Mouse (Mus musculus): Measurements from ENCODE around the gene Ppm1l. TPM values are rescaled to one million over a fixed set of nuclear protein-coding genes. Genes with fewer than 3 reads are reported as not detected.
"Not testable (repeated sequence)": the region's sequence is repeated elsewhere in the genome, so short reads cannot be mapped to it uniquely, and the experiment has no call there.

Ppm1l gene
- polyA plus RNA-seq, 1 experiment: 11.4 TPM

DNA sequence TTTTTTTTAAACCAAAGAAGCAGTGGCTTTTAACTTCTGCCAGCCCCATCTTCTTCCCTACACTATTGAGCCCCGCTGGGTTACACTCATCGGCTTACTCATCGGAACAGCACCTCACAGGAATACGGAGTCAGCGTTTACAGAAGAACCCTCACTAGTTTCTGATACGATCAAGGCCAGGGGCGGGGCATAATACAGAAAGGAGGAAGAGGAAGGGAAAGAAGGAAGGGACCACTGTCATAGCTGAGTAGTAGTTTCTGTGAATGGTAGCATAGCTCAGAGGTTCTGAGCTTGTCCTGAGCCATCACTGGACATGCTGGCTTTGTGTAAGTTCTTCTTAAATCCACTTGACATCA is 243.3 kb downstream of the Ppm1l start:
- H3K27ac ChIP-seq (ENCODE audit: insufficient read depth, low read length): no peak overlapping the region
- no peak overlapping the region for H3K4me3 ChIP-seq (ENCODE audit: insufficient read depth, low read length)
- peaks cover 7% of the 10 kb centered on the region; the same call in 1 of the 2 replicates for H3K4me1 ChIP-seq (ENCODE audit: control insufficient read depth, insufficient read depth, low read length)
- no peak for TF ChIP-seq POLR2A (IDR thresholded peaks at IDR 0.05; ENCODE audit: low read depth, low read length)
- TF ChIP-seq CTCF (IDR thresholded peaks at IDR 0.05; ENCODE audit: borderline replicate concordance, insufficient read depth, low read length): no peak

DNA sequence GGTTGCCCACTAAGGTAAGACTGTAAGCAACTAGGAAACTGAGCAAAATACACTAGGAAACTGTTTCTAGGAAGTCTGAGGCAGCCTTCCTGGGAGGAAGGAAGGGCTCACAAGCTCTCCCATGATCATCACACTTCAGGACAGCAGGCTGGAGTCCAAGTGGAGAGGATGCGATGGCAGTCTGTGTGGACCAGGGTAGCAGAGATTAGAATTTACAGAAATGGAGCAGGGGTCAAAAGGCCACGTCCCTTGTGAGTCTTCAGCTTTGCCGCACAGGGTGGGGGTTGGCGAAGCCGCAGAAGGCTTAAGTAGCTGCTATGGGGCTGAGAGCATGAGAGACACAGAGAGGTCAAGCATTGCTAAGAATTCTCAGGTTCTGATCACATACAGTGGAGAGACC is 245.0 kb downstream of the Ppm1l start:
- H3K4me3 ChIP-seq (ENCODE audit: insufficient read depth, low read length): no peak overlapping the region
- H3K27ac ChIP-seq (ENCODE audit: insufficient read depth, low read length): no peak overlapping the region
- peaks cover 7% of the 10 kb centered on the region; the same call in 1 of the 2 replicates for H3K4me1 ChIP-seq (ENCODE audit: control insufficient read depth, insufficient read depth, low read length)
- TF ChIP-seq CTCF (IDR thresholded peaks at IDR 0.05; ENCODE audit: borderline replicate concordance, insufficient read depth, low read length) (no peak), POLR2A (IDR thresholded peaks at IDR 0.05; ENCODE audit: low read depth, low read length) (no peak)

DNA sequence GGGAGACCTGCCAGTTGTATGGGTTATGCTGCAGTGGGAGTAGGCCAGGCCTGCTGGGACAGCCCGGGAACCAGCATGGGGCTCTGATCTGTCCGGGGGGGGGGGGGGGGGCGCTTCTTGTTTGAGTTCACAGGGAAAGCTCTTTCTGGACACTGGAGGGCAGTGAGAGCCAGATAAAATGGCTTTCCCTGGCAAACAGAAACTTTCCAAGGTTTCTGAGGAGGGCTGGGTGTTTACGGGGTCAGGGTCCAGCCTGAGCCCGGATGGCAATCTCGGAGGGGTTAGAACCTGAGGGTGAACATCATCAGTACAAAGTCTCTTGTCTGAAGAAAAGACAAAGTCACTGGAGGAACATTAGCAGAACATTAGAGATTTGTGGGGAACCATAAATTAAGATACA is 246.7 kb downstream of the Ppm1l start:
- TF ChIP-seq CTCF (IDR thresholded peaks at IDR 0.05; ENCODE audit: borderline replicate concordance, insufficient read depth, low read length) (no peak), POLR2A (IDR thresholded peaks at IDR 0.05; ENCODE audit: low read depth, low read length) (no peak)
- H3K4me1 ChIP-seq (ENCODE audit: control insufficient read depth, insufficient read depth, low read length): peaks cover 3% of the 10 kb centered on the region; the same call in 1 of the 2 replicates
- H3K27ac ChIP-seq (ENCODE audit: insufficient read depth, low read length): no peak overlapping the region
- H3K4me3 ChIP-seq (ENCODE audit: insufficient read depth, low read length): no peak overlapping the region

DNA sequence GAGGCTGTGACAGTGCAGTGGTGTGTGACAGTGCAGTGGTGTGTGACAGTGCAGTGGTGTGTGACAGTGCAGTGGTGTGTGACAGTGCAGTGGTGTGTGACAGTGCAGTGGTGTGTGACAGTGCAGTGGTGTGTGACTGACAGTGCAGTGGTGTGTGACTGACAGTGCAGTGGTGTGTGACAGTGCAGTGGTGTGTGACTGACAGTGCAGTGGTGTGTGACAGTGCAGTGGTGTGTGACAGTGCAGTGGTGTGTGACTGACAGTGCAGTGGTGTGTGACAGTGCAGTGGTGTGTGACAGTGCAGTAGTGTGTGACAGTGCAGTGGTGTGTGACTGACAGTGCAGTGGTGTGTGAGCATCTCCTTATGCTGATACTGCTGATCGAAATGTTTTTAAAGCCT is 248.9 kb downstream of the Ppm1l start:
- not testable (repeated sequence) for H3K4me1 ChIP-seq (ENCODE audit: control insufficient read depth, insufficient read depth, low read length); H3K4me3 ChIP-seq (ENCODE audit: insufficient read depth, low read length); H3K27ac ChIP-seq (ENCODE audit: insufficient read depth, low read length)

DNA sequence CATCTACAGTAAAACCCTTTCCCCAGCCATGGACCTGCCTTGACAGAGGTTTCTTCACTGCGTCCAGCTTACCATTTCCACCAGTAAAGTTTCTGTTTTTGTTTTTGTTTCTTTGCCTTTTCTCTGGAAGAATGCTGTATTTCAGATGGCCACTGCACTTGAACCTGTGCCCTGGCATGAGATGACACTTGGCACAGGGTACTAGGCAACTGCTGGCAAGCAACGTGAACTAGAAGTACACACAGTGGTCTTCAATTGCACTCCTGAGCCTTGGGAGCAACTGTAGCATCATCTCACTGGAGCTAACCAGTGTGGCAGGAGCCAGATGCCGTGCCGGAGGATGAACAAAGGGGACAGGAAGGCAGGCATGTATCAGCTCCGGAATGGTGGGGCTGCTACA is 255.9 kb downstream of the Ppm1l start:
- H3K4me1 ChIP-seq (ENCODE audit: control insufficient read depth, insufficient read depth, low read length): no peaks in the 10 kb centered on the region
- no peak overlapping the region for H3K4me3 ChIP-seq (ENCODE audit: insufficient read depth, low read length)
- no peak overlapping the region for H3K27ac ChIP-seq (ENCODE audit: insufficient read depth, low read length)
- no peak for TF ChIP-seq POLR2A (IDR thresholded peaks at IDR 0.05; ENCODE audit: low read depth, low read length)

DNA sequence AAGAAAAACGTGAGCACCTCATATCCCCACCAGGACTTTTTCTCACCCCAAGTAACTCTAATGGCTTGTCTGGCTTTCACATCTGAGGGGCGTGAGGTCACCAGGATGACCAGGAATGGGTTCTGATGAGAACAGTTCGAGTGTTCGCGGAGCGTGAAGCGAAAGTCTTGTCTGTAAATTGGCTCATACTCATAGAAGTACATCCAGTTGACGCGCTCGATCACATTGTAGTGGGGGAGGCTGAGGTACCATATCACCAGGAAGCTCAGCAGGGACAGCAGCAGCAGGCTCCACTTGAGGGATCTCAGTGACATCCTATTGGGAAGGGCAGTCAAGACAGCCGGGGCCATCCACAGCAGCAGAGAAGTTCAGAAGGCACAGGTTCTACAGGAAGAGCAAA is 258.9 kb downstream of the Ppm1l start:
- TF ChIP-seq POLR2A (IDR thresholded peaks at IDR 0.05; ENCODE audit: low read depth, low read length) (no peak), CTCF (IDR thresholded peaks at IDR 0.05; ENCODE audit: borderline replicate concordance, insufficient read depth, low read length) (no peak)
- Histone ChIP-seq H3K27ac (ENCODE audit: insufficient read depth, low read length) (no peak overlapping the region), H3K4me1 (ENCODE audit: control insufficient read depth, insufficient read depth, low read length) (no peaks in the 10 kb centered on the region), H3K4me3 (ENCODE audit: insufficient read depth, low read length) (no peak overlapping the region)

DNA sequence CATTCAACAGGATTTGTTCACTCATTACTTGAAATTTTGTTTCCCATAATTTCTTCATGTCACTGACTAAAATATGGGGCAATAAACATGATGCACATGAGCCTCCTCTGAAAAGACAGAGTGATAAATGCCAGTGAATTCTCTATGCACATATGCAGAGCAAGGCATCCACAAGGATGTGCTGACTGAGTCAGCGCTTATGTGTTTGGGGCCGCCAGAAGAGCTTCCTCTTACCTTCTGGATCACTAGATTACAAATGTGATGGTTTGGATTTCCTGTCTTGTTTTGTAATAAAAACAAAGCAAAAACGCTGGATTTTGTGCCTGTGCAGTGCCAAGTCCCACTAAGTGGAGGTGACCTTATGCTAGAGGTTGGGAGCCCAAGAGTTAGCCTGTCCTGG is 260.1 kb downstream of the Ppm1l start:
- no peak overlapping the region for H3K4me3 ChIP-seq (ENCODE audit: insufficient read depth, low read length)
- no peak overlapping the region for H3K27ac ChIP-seq (ENCODE audit: insufficient read depth, low read length)

DNA sequence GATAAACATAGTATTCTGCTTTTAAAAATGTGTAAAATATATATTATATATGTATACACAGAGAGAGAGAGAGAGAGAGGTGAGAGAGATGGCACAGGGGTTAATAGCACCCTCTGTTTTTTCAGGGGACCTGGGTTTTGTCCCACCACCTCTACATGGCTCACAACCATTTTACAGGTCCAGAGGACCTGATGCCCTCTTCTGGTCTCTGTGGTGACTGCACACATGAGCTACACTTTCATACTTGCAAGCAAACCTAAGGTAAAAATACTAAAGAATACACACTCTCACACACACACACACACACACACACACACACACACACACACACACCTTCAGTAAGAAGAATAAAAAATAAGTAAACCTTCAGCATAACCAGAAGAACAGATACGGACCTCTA is 262.1 kb downstream of the Ppm1l start:
- Histone ChIP-seq H3K27ac (ENCODE audit: insufficient read depth, low read length) (no peak overlapping the region), H3K4me3 (ENCODE audit: insufficient read depth, low read length) (no peak overlapping the region), H3K4me1 (ENCODE audit: control insufficient read depth, insufficient read depth, low read length) (no peaks in the 10 kb centered on the region)
- TF ChIP-seq CTCF (IDR thresholded peaks at IDR 0.05; ENCODE audit: borderline replicate concordance, insufficient read depth, low read length) (no peak), POLR2A (IDR thresholded peaks at IDR 0.05; ENCODE audit: low read depth, low read length) (no peak)

More for the DNA sequence above, 260.1 kb downstream of the Ppm1l start:
- no peaks in the 10 kb centered on the region for H3K4me1 ChIP-seq (ENCODE audit: control insufficient read depth, insufficient read depth, low read length)
- TF ChIP-seq CTCF (IDR thresholded peaks at IDR 0.05; ENCODE audit: borderline replicate concordance, insufficient read depth, low read length) (no peak), POLR2A (IDR thresholded peaks at IDR 0.05; ENCODE audit: low read depth, low read length) (no peak)

DNA sequence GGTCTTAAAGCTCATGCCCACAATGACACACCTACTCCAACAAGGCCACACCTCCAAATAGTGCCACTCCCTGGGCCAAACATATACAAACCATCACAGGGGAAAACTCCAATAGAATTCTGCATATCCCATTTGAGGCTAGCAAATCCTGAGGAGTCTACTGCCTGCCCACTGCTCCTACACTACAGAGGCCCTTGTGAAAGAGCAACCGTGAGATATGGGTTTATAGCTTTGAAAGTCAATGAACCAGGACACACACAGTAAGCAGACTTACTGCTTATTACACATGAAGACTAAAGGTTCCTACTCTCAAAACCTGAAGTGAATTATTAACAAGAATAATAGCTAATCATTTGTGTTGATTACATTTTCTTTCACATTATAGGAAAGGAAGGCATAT is 267.1 kb downstream of the Ppm1l start:
- H3K4me1 ChIP-seq (ENCODE audit: control insufficient read depth, insufficient read depth, low read length): no peaks in the 10 kb centered on the region
- TF ChIP-seq POLR2A (IDR thresholded peaks at IDR 0.05; ENCODE audit: low read depth, low read length) (no peak), CTCF (IDR thresholded peaks at IDR 0.05; ENCODE audit: borderline replicate concordance, insufficient read depth, low read length) (no peak)
- no peak overlapping the region for H3K4me3 ChIP-seq (ENCODE audit: insufficient read depth, low read length)
- no peak overlapping the region for H3K27ac ChIP-seq (ENCODE audit: insufficient read depth, low read length)

DNA sequence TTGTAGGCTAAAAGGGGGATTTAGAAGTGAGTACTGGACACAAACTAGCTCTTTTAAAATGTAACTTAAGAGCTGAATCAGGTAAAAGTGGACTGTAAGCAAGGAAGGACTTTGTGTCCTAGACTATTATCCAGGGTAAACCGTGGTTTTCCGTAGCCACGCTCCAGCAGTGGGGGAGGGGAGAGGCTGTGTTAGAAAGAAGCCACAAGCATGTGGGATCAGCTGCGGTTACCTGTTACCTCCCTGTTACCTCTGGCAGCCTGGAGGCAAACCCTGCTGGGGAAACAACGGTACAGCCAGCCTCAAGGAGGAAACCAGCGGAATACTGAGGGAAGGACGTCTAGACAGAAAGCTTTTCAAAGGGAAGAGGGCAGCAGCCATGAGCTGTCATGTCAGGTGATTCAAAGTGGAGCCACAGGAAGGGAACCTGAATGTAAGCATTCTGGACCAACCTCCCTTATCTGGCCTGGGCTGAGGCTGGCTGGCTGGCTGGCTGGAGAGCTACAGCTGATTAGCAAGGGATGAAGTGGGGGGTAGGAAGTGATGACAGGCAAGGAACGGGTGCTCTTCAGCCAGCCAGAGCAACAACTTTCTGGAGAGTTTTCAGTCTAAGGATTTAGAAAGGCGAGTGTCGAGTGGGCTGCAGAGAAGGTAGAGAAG is 271.6 kb downstream of the Ppm1l start:
- TF ChIP-seq POLR2A (IDR thresholded peaks at IDR 0.05; ENCODE audit: low read depth, low read length) (no peak), CTCF (IDR thresholded peaks at IDR 0.05; ENCODE audit: borderline replicate concordance, insufficient read depth, low read length) (no peak)
- no peak overlapping the region for H3K27ac ChIP-seq (ENCODE audit: insufficient read depth, low read length)
- no peaks in the 10 kb centered on the region for H3K4me1 ChIP-seq (ENCODE audit: control insufficient read depth, insufficient read depth, low read length)

DNA sequence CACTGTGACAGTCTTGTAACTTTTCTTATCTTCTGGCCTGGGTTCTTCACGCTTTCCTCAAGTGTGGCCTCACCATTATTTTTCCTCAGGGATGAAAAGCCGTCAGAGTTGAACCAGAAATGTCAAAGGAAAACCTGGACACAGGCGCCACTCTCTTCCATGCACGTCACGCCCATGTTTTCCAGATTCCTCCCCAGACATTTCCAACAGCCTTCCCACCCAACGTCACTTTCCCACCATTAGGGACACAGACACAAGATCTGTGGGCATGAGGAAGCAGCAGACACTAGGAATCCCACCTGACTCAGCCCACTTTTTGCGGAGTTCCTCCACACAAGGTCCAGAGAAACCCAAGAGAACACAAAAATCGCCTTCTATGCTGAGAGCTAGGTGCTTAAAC is 276.8 kb downstream of the Ppm1l start:
- TF ChIP-seq CTCF (IDR thresholded peaks at IDR 0.05; ENCODE audit: borderline replicate concordance, insufficient read depth, low read length) (no peak), POLR2A (IDR thresholded peaks at IDR 0.05; ENCODE audit: low read depth, low read length) (no peak)
- Histone ChIP-seq H3K4me3 (ENCODE audit: insufficient read depth, low read length) (no peak overlapping the region), H3K4me1 (ENCODE audit: control insufficient read depth, insufficient read depth, low read length) (no peaks in the 10 kb centered on the region; the same call in 1 of the 2 replicates), H3K27ac (ENCODE audit: insufficient read depth, low read length) (no peak overlapping the region)

More for the DNA sequence above, 271.6 kb downstream of the Ppm1l start:
- H3K4me3 ChIP-seq (ENCODE audit: insufficient read depth, low read length): no peak overlapping the region
